Mouse (Mus musculus) heart, embryonic 14.5 days (tissue): ENCODE results near the gene Farp2. TPM values are rescaled to one million over a fixed set of nuclear protein-coding genes. Genes with fewer than 3 reads are reported as not detected.

Source experiments
- ATAC-seq: fragments of 200-750 bp; cut with Nextera tagmentation; 2 replicates; pipeline ENCODE4 v1.8.0; 2017; ENCODE audit warnings: low read depth, moderate TSS enrichment; ENCODE audit not compliant: insufficient number of reproducible peaks, insufficient read depth, low FRiP score
- H3K27ac ChIP-seq, 2 experiments: fragments of 200-500 bp in 1 of 2; fragments of 300-500 bp in 1 of 2; sonication (generic) in 1 of 2; replicated peaks in 1 of 2; 2 replicates each; pipeline ENCODE4 v1.5.1; 2012 to 2014; ENCODE audit warnings: low read depth in 2 of 2, low read length in 2 of 2, control low read depth in 1 of 2, mild to moderate bottlenecking in 1 of 2, mixed read lengths in 1 of 2; ENCODE audit not compliant: control insufficient read depth in 1 of 2, insufficient read depth in 1 of 2
- H3K27me3 ChIP-seq: fragments of 300-500 bp; sonication (generic); 2 replicates; pipeline ENCODE4 v1.6.1; 2014; ENCODE audit warnings: mild to moderate bottlenecking, low read length, control low read depth; ENCODE audit not compliant: control insufficient read depth, insufficient read depth
- H3K36me3 ChIP-seq: fragments of 300-500 bp; sonication (generic); 2 replicates; pipeline ENCODE4 v1.6.1; 2014; ENCODE audit warnings: mild to moderate bottlenecking, control low read depth, low read length, mixed read lengths; ENCODE audit not compliant: control insufficient read depth, insufficient read depth
- H3K4me1 ChIP-seq, 2 experiments: fragments of 200-500 bp in 1 of 2; fragments of 300-500 bp in 1 of 2; sonication (generic) in 1 of 2; 2 replicates each; pipeline ENCODE4 v1.6.1; 2012 to 2014; ENCODE audit warnings: low read length in 2 of 2, control low read depth in 1 of 2, mixed read lengths in 1 of 2; ENCODE audit not compliant: control insufficient read depth in 2 of 2, insufficient read depth in 2 of 2
- H3K4me2 ChIP-seq: fragments of 300-500 bp; sonication (generic); 2 replicates; pipeline ENCODE4 v1.6.1; 2014; ENCODE audit warnings: mild to moderate bottlenecking, low read length
- H3K4me3 ChIP-seq, 2 experiments: fragments of 200-500 bp in 1 of 2; fragments of 300-500 bp in 1 of 2; sonication (generic) in 1 of 2; 2 replicates each; pipeline ENCODE4 v1.5.1; 2012 to 2014; ENCODE audit warnings: low read length in 2 of 2, mild to moderate bottlenecking in 2 of 2, control low read depth in 1 of 2, low read depth in 1 of 2, moderate library complexity in 1 of 2; ENCODE audit not compliant: control insufficient read depth in 1 of 2, insufficient read depth in 1 of 2
- H3K9ac ChIP-seq: fragments of 300-500 bp; sonication (generic); 2 replicates; pipeline ENCODE4 v1.6.1; 2014; ENCODE audit warnings: mild to moderate bottlenecking, low read length
- H3K9me3 ChIP-seq: fragments of 300-500 bp; sonication (generic); 2 replicates; pipeline ENCODE4 v1.6.1; 2016; ENCODE audit warnings: low read length, control low read depth; ENCODE audit not compliant: control insufficient read depth
- WGBS: fragments of 180-500 bp; shearing (Covaris S2); extraction: QIAGEN DNeasy Blood & Tissue Kit; methylation state at CpG from one replicate; pipeline ENCODE4 v1.1.7; 2014; 5-methylcytosine and 5-hydroxymethylcytosine counted together
- polyA plus RNA-seq: library from polyadenylated mRNA; unstranded; fragments of >200 nt; fragmentation: Nextera tagmentation; extraction: Ambion mirVana; gene quantifications from 2 replicates; pipeline ENCODE4 v1.2.1, GENCODE M21; 2014

Farp2 gene
- polyA plus RNA-seq, 1 experiment from 2014 or later: 4.2 TPM

DNA sequence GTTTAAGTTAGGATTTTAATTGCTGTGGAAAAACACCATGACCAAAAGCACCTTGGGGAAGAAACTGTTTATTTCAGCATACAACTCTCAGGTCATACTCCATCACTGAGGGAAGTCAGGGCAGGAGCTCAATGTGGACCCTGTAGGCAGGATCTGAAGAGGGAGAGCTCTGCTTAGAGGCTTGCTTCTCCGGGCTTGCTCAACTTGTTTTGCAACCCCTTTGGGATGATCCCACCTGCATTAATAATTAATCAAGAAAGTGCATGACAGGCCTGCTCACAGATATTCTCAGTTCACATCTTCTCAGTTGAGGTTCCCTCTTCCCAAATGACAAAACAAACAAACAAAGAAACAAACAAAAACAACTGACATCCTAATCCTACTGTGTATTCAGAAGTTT, 51.8 kb downstream of the Farp2 start:
- Histone ChIP-seq H3K27ac (no peak overlapping the region), H3K9ac (no peak overlapping the region), H3K4me3 (no peak overlapping the region), H3K9me3 (no peaks in the 10 kb centered on the region), H3K27me3 (no peaks in the 10 kb centered on the region), H3K36me3 (peaks cover 11% of the 10 kb centered on the region; the same call in 1 of the 2 replicates), H3K4me1 (no peaks in the 10 kb centered on the region), H3K4me2 (no peak overlapping the region)
- ATAC-seq: no peak
- 80% methylated on average over 1 of the region's 1 CpGs for WGBS

DNA sequence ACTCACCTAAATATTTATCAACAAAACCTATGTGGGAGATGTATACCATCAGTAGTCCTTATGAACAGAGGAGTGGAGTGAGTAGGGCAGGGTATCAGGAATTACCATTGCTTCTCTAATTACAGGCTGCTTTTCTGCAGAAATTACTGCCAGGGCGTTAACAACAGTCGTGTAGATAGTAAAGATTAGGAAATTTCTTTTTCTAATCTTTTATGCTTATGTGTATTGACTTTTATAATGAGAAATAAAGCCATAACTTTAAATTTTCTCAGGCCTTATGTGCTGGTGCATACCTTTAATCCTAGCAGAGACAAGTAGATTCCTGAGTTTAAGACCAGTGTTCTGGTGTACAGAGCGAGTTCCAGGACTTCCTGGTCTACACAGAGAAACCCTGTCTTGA, 52.9 kb downstream of the Farp2 start:
- no peak overlapping the region for H3K4me3 ChIP-seq
- H3K9me3 ChIP-seq: no peaks in the 10 kb centered on the region
- no peak overlapping the region for H3K27ac ChIP-seq
- H3K4me2 ChIP-seq: no peak overlapping the region
- H3K27me3 ChIP-seq: no peaks in the 10 kb centered on the region
- H3K4me1 ChIP-seq: no peaks in the 10 kb centered on the region
- H3K36me3 ChIP-seq: peaks cover 13% of the 10 kb centered on the region; the same call in 1 of the 2 replicates
- WGBS: 82% methylated on average over 3 of the region's 3 CpGs
- ATAC-seq: no peak
- no peak overlapping the region for H3K9ac ChIP-seq

DNA sequence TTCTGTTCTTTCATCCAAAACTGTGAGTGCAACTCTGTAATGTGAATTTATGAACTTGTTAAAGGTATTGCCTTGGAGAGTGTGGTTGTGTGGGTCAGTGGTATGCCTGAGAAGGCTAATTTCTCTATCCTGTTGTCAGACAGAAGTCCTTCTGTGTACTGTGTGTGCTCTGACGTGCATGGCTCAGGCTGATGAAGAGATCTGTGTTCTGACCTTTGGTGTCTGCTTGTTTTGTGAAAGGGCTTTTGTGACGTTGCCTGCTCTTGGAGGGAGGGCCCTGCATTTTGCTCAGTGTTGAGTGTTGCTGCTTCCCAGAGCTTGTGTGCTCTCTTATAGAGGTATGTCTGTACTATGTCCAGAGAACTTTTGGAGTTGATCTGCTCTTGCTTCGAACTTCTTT, 55.1 kb downstream of the Farp2 start:
- no peak for ATAC-seq
- Histone ChIP-seq H3K36me3 (peaks cover 24% of the 10 kb centered on the region), H3K9me3 (no peaks in the 10 kb centered on the region), H3K4me2 (no peak overlapping the region), H3K27ac (no peak overlapping the region), H3K4me1 (no peaks in the 10 kb centered on the region), H3K27me3 (no peaks in the 10 kb centered on the region), H3K4me3 (no peak overlapping the region), H3K9ac (no peak overlapping the region)
- whole genome bisulfite sequencing: 62% methylated on average over 3 of the region's 3 CpGs

DNA sequence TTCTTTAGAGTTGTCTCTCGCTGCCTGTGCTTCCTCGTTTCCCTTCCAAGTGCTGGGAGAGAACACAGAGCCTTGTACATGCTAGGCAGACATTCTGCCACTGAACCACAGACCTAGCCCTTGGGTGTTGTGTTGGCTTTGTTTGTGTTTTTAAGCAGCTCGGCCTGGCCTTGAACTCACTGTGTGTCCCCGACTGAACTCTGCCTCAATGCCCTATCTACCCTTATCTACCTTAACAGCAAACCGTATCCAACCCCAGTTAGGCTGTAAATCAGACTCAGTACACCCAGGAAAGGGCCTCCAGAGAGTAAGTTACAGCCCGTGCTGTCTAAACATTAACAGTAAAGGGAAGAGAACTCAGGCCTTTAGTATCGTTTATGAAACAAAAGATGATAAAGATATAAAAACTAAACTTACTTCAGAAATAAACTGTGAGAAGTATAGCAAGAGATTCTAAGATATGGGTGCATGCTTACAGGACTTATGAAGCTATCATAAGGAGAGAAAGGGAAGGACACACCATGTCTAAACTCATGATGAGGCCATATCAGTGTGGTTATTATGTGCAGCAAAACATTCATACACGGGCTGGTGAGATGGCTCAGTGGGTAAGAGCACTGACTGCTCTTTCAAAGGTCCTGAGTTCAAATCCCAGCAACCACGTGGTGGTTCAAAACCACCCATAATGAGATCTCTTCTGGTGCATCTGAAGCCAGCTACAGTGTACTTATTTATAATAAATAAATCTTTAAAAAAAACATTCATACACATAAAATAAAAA, 56.0 kb downstream of the Farp2 start:
- no peaks in the 10 kb centered on the region for H3K9me3 ChIP-seq
- H3K4me1 ChIP-seq: no peaks in the 10 kb centered on the region
- H3K27ac ChIP-seq: no peak overlapping the region
- no peak for ATAC-seq
- no peaks in the 10 kb centered on the region for H3K27me3 ChIP-seq
- no peak overlapping the region for H3K9ac ChIP-seq
- 79% methylated on average over 9 of the region's 9 CpGs for WGBS
- H3K36me3 ChIP-seq: peaks cover 30% of the 10 kb centered on the region
- H3K4me3 ChIP-seq: no peak overlapping the region
- H3K4me2 ChIP-seq: no peak overlapping the region

DNA sequence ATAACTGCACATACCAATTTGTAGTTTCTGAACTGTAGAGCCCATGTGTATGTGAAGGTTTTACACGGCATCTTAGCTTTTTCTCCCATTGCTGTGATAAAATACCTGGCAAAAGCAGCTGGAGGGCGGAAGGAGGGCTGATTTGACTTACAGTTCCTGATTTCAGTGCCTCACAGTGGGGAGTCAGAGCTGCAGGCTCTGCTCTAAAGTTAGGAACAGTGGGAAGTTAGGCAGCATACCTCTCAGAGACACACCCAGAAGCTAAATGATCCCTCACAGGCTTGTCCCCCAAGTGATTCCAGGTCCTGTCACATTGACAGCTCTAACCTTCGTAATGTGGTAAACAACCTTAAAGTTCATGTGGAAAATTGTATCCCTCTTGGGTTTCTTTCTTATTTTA, 65.2 kb downstream of the Farp2 start:
- Histone ChIP-seq H3K27me3 (no peaks in the 10 kb centered on the region), H3K36me3 (peaks cover 26% of the 10 kb centered on the region; the same call in 1 of the 2 replicates), H3K9ac (no peak overlapping the region), H3K27ac (no peak overlapping the region), H3K4me2 (no peak overlapping the region), H3K9me3 (no peaks in the 10 kb centered on the region), H3K4me1 (no peaks in the 10 kb centered on the region), H3K4me3 (no peak overlapping the region)
- 74% methylated on average over 3 of the region's 3 CpGs for WGBS
- ATAC-seq: no peak

DNA sequence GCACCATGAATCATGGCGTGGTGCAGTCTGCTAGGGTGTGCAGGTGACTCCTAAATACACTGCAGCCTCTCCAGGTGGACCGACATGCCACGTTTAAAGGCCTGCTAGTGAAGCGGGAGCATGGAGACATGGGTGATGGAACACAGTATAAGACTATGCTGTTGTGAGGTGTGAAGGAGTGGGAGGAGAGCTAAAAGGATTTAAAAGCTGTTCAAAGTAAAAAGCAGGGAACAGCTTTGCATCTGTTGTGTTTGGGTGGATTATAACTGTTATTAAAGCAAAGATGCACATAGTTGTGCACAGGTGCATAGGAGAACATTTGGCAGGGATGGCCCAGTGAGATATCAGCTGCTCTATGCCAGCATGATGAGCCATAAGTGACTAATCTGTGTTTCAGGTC, 66.0 kb downstream of the Farp2 start:
- no peak for ATAC-seq
- no peak overlapping the region for H3K4me2 ChIP-seq
- no peaks in the 10 kb centered on the region for H3K9me3 ChIP-seq
- H3K27ac ChIP-seq: no peak overlapping the region
- peaks cover 21% of the 10 kb centered on the region; the same call in 1 of the 2 replicates for H3K36me3 ChIP-seq
- no peak overlapping the region for H3K9ac ChIP-seq
- no peak overlapping the region for H3K4me3 ChIP-seq
- H3K4me1 ChIP-seq: no peaks in the 10 kb centered on the region
- WGBS: 74% methylated on average over 4 of the region's 4 CpGs
- no peaks in the 10 kb centered on the region for H3K27me3 ChIP-seq

DNA sequence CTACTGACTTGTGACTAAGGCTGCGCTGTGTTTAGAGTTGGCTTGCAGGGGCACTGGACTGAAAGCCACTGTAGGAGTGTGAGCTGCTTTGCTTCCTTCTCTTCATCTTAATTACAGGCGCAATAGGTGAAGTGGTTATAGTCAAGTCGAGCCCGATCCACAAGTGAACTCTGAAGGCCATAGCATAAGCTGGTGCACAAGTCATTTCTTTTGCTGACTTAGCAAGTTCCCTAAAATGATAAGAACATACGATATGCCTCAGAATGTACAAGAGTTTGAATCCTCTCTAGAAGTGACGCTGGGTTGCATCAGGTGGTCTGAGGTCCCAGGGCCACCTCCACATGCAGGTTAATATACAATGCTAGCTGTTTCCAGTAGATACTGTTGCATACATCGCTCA, 69.7 kb downstream of the Farp2 start:
- H3K9me3 ChIP-seq: no peaks in the 10 kb centered on the region
- no peaks in the 10 kb centered on the region for H3K27me3 ChIP-seq
- ATAC-seq: no peak
- 89% methylated on average over 7 of the region's 7 CpGs for WGBS
- no peak overlapping the region for H3K4me2 ChIP-seq
- H3K9ac ChIP-seq: no peak overlapping the region
- H3K4me1 ChIP-seq: no peaks in the 10 kb centered on the region
- H3K27ac ChIP-seq: no peak overlapping the region
- H3K4me3 ChIP-seq: no peak overlapping the region
- H3K36me3 ChIP-seq: 0 out of 2 replicates have a peak, but pooled peaks cover 17% of the 10 kb centered on the region

DNA sequence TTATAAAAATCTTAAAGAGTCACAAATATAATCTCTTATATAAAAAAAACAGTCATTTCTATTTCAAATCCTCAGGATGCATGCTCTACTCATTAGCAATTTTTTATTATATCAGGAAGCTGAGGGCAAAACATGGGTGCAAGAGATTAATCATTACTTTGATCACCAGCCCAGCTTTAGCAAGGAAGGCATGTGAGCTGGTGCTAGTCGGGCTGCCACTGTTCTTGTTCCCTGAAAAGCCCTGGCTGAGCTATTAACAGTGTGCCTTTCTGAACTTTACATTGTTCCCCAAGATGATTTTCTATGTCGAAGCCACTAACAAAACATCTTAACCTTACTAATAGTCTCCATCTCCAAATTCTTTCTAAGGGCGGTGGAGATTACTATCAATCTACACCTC, 76.5 kb downstream of the Farp2 start:
- no peak for ATAC-seq
- Histone ChIP-seq H3K4me2 (no peak overlapping the region), H3K4me3 (no peak overlapping the region), H3K9me3 (peaks cover 2% of the 10 kb centered on the region; the same call in 1 of the 2 replicates), H3K4me1 (no peaks in the 10 kb centered on the region), H3K9ac (no peak overlapping the region), H3K27me3 (no peaks in the 10 kb centered on the region), H3K36me3 (peaks cover 11% of the 10 kb centered on the region; the same call in 1 of the 2 replicates), H3K27ac (no peak overlapping the region)
- WGBS: 72% methylated on average over 3 of the region's 3 CpGs
